Comparison of ENCODE assay signal across 1 mouse cellular context in the genomic region with DNA sequence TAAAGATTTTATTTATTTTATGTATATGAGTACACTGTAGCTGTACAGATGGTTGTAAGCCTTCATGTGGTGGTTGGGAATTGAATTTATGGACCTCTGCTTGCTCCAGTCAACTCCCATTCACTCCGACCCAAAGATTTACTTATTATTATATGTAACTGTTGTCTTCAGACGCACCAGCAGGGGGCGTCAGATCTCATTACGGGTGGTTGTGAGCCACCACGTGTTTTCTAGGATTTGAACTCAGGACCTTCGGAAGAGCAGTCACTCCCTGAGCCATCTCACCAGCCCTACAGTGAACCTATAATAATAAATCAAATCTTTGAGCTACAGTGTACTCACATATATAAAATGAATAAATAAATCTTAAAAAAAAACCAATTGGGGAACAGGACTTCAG.
A peak's percentile ranks its signal among the peaks of the same experiment; 100 is the strongest.
TF ChIP-seq lines count a peak whose summit lies in the region.

No protein-coding gene starts in this region.

TF ChIP-seq in ES-E14, 5 proteins besides CTCF, POLR2A, EP300 and RAD21:
- no peak for TF ChIP-seq MAFK (IDR thresholded peaks at IDR 0.05; ENCODE audit: insufficient read depth, low read depth, low read length)
- TF ChIP-seq ZC3H11A (IDR thresholded peaks at IDR 0.05; ENCODE audit: borderline replicate concordance, low read depth, low read length) = 0 out of 2 replicates have a peak, but pooled peaks have one; percentile 5
- TF ChIP-seq CHD2 (IDR thresholded peaks at IDR 0.05; ENCODE audit: low read depth, low read length) = no peak
- TF ChIP-seq HCFC1 (IDR thresholded peaks at IDR 0.05; ENCODE audit: borderline replicate concordance, insufficient read depth, low read length) = no peak
TF ChIP-seq in ES-E14: peak in this region for 1.
